Mouse (Mus musculus) right cerebral cortex, postnatal 25 days (tissue): Measurements from ENCODE around the gene E130308A19Rik.

Experiments
- DNase-seq: peaks from one replicate; pipeline ENCODE4 v3.0.0; 2022

E130308A19Rik gene

GRCm38 (mm10) chr4:59686716-59687115 is 60.7 kb downstream of the E130308A19Rik start:
- DNase-seq = no peak

GRCm38 (mm10) chr4:59689055-59689454 is 63.0 kb downstream of the E130308A19Rik start:
- DNase-seq = no peak

GRCm38 (mm10) chr4:59690145-59690544 is 64.1 kb downstream of the E130308A19Rik start:
- no peak for DNase-seq

- DNase-seq = no peak
Measured at GRCm38 (mm10) chr4:59696846-59697245, 70.8 kb downstream of the E130308A19Rik start.

GRCm38 (mm10) chr4:59697869-59698268 is 71.9 kb downstream of the E130308A19Rik start:
- DNase-seq = no peak

- DNase-seq = no peak
Measured at GRCm38 (mm10) chr4:59699014-59699792, 73.2 kb downstream of the E130308A19Rik start.

- no peak for DNase-seq
Measured at GRCm38 (mm10) chr4:59709321-59709720, 83.3 kb downstream of the E130308A19Rik start.

GRCm38 (mm10) chr4:59710736-59711389 is 84.9 kb downstream of the E130308A19Rik start:
- DNase-seq = no peak

GRCm38 (mm10) chr4:59712451-59712850 is 86.4 kb downstream of the E130308A19Rik start:
- DNase-seq = no peak

GRCm38 (mm10) chr4:59712955-59713354 is 86.9 kb downstream of the E130308A19Rik start:
- no peak for DNase-seq

GRCm38 (mm10) chr4:59714472-59714871 is 88.5 kb downstream of the E130308A19Rik start:
- no peak for DNase-seq

GRCm38 (mm10) chr4:59714926-59715325 is 88.9 kb downstream of the E130308A19Rik start:
- no peak for DNase-seq

- no peak for DNase-seq
Measured at GRCm38 (mm10) chr4:59715531-59715930, 89.5 kb downstream of the E130308A19Rik start.

- no peak for DNase-seq
Measured at GRCm38 (mm10) chr4:59717349-59717748, 91.3 kb downstream of the E130308A19Rik start.

- DNase-seq = no peak
Measured at GRCm38 (mm10) chr4:59718542-59718941, 92.5 kb downstream of the E130308A19Rik start.

- no peak for DNase-seq
Measured at GRCm38 (mm10) chr4:59719481-59720355, 93.7 kb downstream of the E130308A19Rik start.

GRCm38 (mm10) chr4:59721811-59722210 is 95.8 kb downstream of the E130308A19Rik start:
- DNase-seq = no peak

GRCm38 (mm10) chr4:59725579-59725978 is 99.6 kb downstream of the E130308A19Rik start:
- no peak for DNase-seq

GRCm38 (mm10) chr4:59726501-59726900 is 100.5 kb downstream of the E130308A19Rik start:
- DNase-seq = no peak

GRCm38 (mm10) chr4:59727187-59727877 is 101.3 kb downstream of the E130308A19Rik start:
- no peak for DNase-seq

- DNase-seq = no peak
Measured at GRCm38 (mm10) chr4:59727878-59728261, 101.9 kb downstream of the E130308A19Rik start.

- DNase-seq = no peak
Measured at GRCm38 (mm10) chr4:59728839-59729238, 102.8 kb downstream of the E130308A19Rik start.

GRCm38 (mm10) chr4:59731544-59731943 is 105.5 kb downstream of the E130308A19Rik start:
- DNase-seq = no peak
